ENCODE assay signal across 7 mouse cellular contexts in the genomic region with DNA sequence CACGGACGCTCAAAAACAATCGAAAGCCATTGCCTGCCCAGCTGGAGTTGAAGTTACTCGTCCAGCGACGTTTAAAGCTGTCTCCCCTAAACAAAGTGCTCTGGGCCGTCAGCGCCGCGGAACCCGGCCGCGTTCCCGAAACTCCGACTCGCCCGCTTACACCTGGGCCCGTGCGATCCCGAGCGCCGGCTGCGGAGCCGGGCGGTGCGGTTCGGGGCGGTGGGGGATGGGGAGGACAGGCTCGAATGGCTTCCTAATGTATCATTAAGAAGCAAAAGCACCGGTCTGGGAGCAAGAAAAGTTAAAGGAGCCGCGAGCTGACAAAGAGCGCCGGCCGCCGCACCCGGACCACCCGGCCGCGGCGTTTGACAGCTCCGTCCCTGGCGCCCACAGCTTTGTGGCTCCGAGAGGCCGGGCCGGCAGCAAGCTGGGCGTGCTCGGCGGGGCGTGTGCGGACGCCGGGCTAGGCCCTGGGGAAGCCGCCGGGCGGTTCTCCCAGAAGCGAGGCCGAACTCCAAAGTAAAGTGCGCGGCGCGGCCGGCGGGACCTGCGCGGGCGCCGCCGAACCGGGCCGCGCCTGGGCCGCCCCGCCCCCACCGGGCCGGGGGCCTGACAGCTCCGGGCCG. TPM values are rescaled to one million over a fixed set of nuclear protein-coding genes. Genes with fewer than 3 reads are reported as not detected.
DNase-seq lines count a peak whose midpoint lies in the region; ATAC-seq lines count a peak whose summit lies in the region.

No protein-coding gene starts in this region.

- no peaks in the 10 kb centered on the region for H3K9me3 ChIP-seq in intestine, embryonic 14.5 days (ENCODE audit: control insufficient read depth, low read length)
- no peaks in the 10 kb centered on the region for H3K9me3 ChIP-seq in midbrain, embryonic 10.5 days (replicated peaks)

- under 1% methylated on average over 64 of the region's 78 CpGs for WGBS in intestine, embryonic 14.5 days
- 1% methylated on average over 78 of the region's 78 CpGs for whole genome bisulfite sequencing in midbrain, embryonic 10.5 days

- H3K27me3 ChIP-seq in intestine, embryonic 14.5 days (replicated peaks; ENCODE audit: control insufficient read depth, insufficient read depth, low read length), result no peaks in the 10 kb centered on the region
- peaks cover 12% of the 10 kb centered on the region for H3K27me3 ChIP-seq in midbrain, embryonic 10.5 days (ENCODE audit: low read depth, poor library complexity, severe bottlenecking)

- peaks cover 4% of the 10 kb centered on the region for H3K4me1 ChIP-seq in intestine, embryonic 14.5 days (replicated peaks; ENCODE audit: control insufficient read depth, insufficient read depth, low read length)
- peaks cover 18% of the 10 kb centered on the region for H3K4me1 ChIP-seq in midbrain, embryonic 10.5 days

- H3K4me3 ChIP-seq in intestine, embryonic 14.5 days (ENCODE audit: low read depth, low read length), result peak overlapping the region; percentile 95
- peak overlapping the region; percentile 79 for H3K4me3 ChIP-seq in midbrain, embryonic 10.5 days

- peak overlapping the region; percentile 95 for H3K9ac ChIP-seq in intestine, embryonic 14.5 days (ENCODE audit: low read length)

- H3K36me3 ChIP-seq in intestine, embryonic 14.5 days (ENCODE audit: control insufficient read depth, insufficient read depth, low read length), result no peaks in the 10 kb centered on the region
- peaks cover 6% of the 10 kb centered on the region; the same call in 1 of the 2 replicates for H3K36me3 ChIP-seq in midbrain, embryonic 10.5 days

- peak; percentile 54 for DNase-seq in adipocyte (ENCODE audit: low spot score)
- DNase-seq in cerebellum, postnatal 36 days, result peak; percentile 56 to 59
- DNase-seq in gastrocnemius, adult 18-20 months (ENCODE audit: low spot score), result peak; percentile 55
- peak; percentile 87 for DNase-seq in intestine, embryonic 14.5 days (ENCODE audit: low spot score)
- peak; percentile 40 to 49 for DNase-seq in left cerebral cortex, postnatal 25 days (ENCODE audit: low spot score in 2 of 2)
- peak; percentile 62 for DNase-seq in midbrain, embryonic 10.5 days (ENCODE audit: low spot score)
- peak; percentile 33 to 51 for DNase-seq in spleen, adult 18-20 months

- H3K27ac ChIP-seq in intestine, embryonic 14.5 days (ENCODE audit: low read depth), result peak overlapping the region; percentile 99
- peak overlapping the region; percentile 98 for H3K27ac ChIP-seq in midbrain, embryonic 10.5 days (replicated peaks)

- peak; percentile 1; the same call in 1 of the 2 replicates for ATAC-seq in intestine, embryonic 14.5 days (replicated peaks; ENCODE audit: low FRiP score, low TSS enrichment, low read depth)

- intact Hi-C loops in left cerebral cortex, postnatal 25 days (cut with DNase I), result loop anchor here (2.0 to 10.0 kb wide), 5 partner anchors 61 to 337 kb away; partner anchors contain the start of gene Xrcc2

- peak overlapping the region; percentile 80 for H3K4me2 ChIP-seq in intestine, embryonic 14.5 days (ENCODE audit: low read length)

RNA-seq across cellular contexts. Expression of gene Kmt2c, which starts 0.8 kb away (rescaled TPM):
- total RNA-seq in gastrocnemius, adult 18-20 months (2021), result 10 to 100 TPM; 31.0 to 37.1 TPM
- 19.7 and 20.7 TPM in 2 replicates for polyA plus RNA-seq in intestine, embryonic 14.5 days (2014; fragmentation: Nextera tagmentation; extraction: Ambion mirVana)
- total RNA-seq in left cerebral cortex, postnatal 25 days (2021), result 10 to 100 TPM; 62.3 to 71.7 TPM
- polyA plus RNA-seq in midbrain, embryonic 10.5 days (2016; fragmentation: Nextera tagmentation; extraction: Ambion mirVana), result 10.5 and 13.2 TPM in 2 replicates

RNA-seq across cellular contexts. Expression of gene Cct8l1, which starts 18.0 kb away (rescaled TPM):
- total RNA-seq in gastrocnemius, adult 18-20 months (2021), result under 1 TPM in 1 of 2 experiments, not detected in 1; 0.16 TPM
- not detected in 2 replicates for polyA plus RNA-seq in intestine, embryonic 14.5 days (2014; fragmentation: Nextera tagmentation; extraction: Ambion mirVana)
- under 1 TPM in 1 of 2 experiments, not detected in 1; 0.18 TPM for total RNA-seq in left cerebral cortex, postnatal 25 days (2021)
- 0.09 TPM in 1 of 2 replicates, not detected in the other for polyA plus RNA-seq in midbrain, embryonic 10.5 days (2016; fragmentation: Nextera tagmentation; extraction: Ambion mirVana)

Comparison
In these comparisons a context has a peak if more than half of its experiments do, and no peak if none do; other contexts are left out.
1. Peak in every context shown above with its lines: DNase-seq, ATAC-seq, H3K4me3 ChIP-seq and H3K27ac ChIP-seq.